Mouse (Mus musculus) adrenal gland, postnatal 36 days (tissue): Measurements from ENCODE around the gene N4bp2l1. TPM values are rescaled to one million over a fixed set of nuclear protein-coding genes. Genes with fewer than 3 reads are reported as not detected.

ENCODE experiments used
- DNase-seq, 2 experiments: peaks; one replicate each; pipeline ENCODE4 v3.0.0; 2021; ENCODE audit warnings: mixed read lengths in 1 of 2
- total RNA-seq, 2 experiments: library from RNA; stranded (reverse); gene quantifications; 2 replicates each; pipeline ENCODE4 v1.2.3; 2021

N4bp2l1 gene
- total RNA-seq, 2 experiments from 2014 or later = 33.2 to 37.1 TPM

DNA sequence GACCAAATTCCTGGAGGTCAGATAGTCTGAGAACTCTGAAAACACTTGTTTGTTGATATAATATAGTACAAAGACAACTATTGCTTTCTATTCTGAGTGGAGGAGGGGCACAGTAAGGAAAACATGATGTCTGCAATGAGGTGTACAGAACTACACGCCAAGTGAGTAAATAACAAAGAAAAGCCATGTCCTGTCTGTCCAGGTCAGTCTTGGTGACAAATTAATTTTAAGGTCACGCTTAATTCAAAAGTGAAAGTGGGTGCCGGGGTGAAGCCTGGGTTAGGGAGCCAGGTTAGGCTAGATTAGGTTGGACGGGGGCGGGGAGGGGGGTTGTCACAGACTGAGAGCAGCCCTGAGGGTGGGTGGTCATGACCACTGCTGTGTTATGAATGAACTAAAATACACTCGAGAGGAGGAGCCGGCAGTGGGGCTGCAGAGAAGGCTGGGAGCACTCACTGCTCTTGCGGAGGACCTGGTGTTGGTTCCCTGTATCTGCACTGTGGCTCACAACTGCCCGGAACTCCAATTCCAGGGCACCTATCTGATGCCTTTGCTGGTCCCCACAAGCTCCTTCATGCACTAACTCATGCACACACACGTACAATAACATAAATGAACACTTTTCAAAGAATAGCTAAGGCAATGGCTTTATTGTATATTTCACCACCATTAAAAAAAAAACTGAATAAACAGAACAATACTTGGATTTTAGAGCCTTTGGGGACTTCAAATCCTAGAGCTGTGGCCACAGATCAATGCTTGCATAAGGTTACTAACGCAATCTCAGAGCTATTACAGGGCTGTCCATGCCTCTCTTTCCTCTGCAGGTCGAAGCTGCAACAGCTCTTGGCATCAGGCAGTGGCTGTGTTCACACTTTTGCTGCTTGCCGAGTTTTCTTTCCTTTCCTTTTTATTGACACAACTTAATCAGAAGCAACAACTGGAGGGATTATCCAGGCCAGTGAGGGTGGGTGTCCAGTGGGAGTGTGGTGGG lies 2.6 kb upstream of the N4bp2l1 start:
- no peak for DNase-seq

- no peak for DNase-seq
Observed at GRCm38 (mm10) chr5:150598202-150599119, 1.5 kb upstream of the N4bp2l1 start.

- no peak for DNase-seq
Observed at GRCm38 (mm10) chr5:150595366-150596016, 1.5 kb downstream of the N4bp2l1 start.

DNA sequence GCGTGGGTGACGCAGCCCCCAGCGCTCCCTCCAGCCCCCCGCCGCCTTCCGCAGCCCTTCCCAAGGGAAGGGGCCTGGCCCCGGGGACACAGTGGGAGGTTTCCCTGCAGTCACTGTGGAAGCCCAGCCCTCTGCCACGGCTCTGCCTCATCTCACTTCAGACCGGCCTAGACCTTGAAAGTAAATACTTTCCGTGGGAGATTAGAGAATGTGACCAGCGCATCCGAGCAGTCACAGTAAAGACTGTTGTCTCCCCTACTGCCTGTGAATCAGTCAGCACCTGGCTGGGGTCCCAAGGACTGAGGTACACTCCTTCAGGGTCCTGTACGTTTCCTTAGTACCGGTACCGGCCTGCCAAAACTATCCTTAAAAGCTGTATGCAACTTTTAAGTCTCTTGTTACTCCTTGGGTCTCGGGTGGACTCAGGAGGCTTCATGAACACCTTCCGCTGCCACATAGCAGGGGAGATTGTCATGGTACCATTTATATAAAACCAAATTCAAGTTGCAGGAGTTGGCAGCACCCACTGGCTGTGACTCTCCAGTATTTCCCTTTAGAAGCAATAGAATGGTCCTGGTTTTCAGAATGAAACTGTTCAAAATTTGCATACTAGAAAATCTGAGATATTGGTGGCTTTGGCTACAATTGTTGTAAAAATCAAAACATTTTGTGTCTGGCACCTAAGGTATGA lies 2.2 kb downstream of the N4bp2l1 start:
- peak; percentile 60 to 61 for DNase-seq

DNA sequence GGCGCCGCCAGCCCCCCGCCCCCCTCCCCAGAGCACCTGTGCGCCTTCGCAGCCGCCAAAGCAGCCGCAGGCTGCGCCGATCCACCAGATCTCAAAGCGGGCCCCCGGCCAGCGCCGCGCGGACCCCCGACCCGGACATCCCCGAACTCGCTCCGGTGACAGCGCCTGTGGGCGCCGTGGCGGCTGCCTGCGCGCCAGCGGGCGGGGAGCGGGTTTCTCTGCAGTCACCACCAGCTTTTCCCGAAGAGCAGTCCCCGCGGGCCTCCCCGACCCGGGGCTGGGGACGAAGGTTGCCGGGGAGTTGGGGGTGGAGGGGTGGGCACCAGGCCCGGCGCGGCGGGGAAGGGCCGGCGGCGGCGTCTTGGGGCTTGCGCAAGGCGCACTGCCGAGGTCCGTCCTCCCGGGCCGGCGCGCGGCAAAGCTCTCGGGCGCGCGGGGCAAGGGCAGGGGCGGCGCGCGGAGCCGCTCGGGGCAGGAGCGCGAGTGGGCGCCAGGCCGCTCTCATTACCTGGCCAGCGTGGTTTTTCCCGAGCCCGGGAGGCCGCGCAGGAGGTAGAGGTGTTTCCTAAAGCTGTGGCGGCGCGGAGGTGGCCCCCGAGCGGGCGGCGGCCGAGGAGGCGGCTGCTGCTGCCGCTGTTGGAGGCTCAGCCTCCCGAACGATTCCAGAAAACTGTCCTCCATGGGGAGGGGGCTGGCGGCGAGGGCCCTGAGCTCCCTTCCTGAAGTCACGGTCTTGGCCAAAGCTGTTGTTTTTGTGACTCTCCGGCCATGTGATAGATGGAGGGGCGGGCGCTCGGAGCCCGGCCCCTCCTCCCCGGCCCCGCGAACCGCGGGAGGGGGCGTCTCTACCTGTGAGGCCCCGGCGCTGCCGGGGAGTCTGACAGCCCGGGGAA lies 3.0 kb downstream of the N4bp2l1 start:
- peak; percentile 69 to 84 for DNase-seq

DNA sequence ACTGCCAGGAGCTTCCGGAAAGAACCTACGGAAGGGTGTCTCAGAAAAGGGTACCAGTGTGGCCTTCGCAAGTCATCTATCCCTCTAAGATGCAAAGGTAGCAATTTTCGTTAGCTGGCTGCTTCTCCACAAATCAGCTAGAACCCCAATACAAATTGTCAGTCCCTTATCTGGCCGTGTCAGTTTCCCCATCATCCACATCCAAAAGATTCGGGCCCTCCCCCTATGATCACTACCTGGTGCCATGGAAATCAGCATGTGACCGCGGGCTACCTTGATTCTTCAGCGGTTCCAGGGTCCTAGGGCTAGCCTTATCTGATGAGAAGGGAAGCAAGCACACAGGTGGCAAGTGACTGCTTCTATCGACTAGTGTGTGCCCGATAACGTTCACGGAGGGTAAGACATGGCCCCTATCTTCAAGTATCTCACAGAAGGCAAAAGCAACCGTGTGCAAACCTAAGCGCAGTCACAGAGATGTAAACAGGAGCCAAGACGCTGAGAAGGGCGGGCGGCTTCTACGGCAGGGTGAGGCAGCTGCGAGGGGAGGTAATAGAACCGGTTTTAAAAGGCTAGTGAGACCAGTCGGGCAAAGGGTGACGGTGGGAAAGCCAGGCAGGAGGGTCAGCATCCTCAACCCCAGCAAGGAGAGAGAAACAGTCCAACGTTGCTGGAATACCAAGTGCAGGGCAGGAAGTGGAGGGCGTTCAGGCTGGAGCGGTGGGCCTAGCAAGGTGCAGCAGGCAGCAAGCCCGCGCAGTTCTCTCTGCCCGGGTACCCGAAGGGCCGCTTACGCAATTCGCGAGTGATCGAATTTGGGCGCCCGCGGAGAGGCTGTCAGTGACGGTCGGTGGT lies 3.9 kb downstream of the N4bp2l1 start:
- DNase-seq = peak; percentile 55 to 71

GRCm38 (mm10) chr5:150592186-150592903 lies 4.6 kb downstream of the N4bp2l1 start:
- DNase-seq = no peak

DNA sequence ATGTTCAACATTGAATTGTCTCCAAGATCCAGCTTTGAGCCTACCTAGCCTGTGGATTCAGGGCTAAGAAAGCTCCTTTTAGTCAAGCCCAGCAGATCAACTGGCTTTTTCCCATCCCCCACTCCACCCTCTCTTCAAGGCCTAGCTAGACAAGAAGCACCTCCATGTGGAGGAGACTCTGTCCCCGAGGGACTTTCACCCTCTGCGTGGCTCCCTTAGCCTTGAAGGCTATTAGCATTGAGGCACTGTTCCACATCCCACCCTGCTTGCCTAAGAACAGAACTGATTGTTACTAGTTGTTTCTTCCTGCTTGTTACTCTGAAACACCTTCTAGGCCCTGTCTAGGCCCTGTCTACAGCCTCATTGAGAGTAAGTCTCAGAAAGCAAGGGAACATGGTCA lies 7.0 kb downstream of the N4bp2l1 start:
- DNase-seq = no peak

DNA sequence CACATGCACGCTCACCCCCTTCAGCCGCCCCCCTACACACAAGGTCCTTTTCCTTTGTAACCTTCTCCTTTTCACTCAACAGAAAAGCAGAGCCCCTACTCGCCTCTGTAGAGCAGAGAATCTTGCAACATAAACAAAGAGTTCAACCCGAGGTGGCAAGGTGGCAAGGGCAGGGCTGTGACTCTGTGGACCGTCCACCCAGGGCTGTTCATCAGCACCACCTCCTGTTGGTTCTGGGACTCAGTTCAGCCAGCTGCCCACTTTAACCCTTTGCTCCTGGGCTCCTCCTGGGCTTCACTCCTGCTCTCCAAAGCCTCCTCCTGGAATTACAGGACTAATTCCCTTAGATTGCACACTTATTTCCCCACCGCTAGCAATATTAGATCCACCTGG lies 12.7 kb downstream of the N4bp2l1 start:
- no peak for DNase-seq

- peak; percentile 54 to 67 for DNase-seq
Observed at GRCm38 (mm10) chr5:150583622-150584336, 13.2 kb downstream of the N4bp2l1 start.

- DNase-seq = no peak
Observed at GRCm38 (mm10) chr5:150583181-150583580, 13.8 kb downstream of the N4bp2l1 start.

DNA sequence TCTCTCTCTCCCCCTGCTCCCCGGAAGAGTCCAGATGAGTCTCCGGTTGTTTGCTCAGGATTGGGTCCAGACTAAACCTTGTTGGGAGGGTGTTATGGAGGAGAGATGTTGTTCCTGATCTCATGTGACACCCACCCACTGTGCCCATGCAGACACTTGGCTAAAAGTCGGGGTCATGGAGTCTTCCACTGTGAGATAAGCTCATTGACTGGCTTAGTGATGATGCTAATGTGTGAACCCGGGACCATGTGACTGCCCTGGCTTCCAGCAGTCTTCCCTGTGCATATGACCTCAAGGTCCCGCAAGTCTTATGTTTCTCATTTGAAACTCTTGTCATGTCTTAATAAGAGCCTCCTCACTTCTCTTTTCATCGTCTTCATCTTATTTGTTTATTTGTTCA lies 15.8 kb downstream of the N4bp2l1 start:
- DNase-seq = no peak

- DNase-seq = no peak
Observed at GRCm38 (mm10) chr5:150578613-150579171, 18.3 kb downstream of the N4bp2l1 start.

GRCm38 (mm10) chr5:150576832-150577231 lies 20.2 kb downstream of the N4bp2l1 start:
- DNase-seq = peak in 1 of 2 experiments; percentile 54

GRCm38 (mm10) chr5:150574885-150575284 lies 22.1 kb downstream of the N4bp2l1 start:
- DNase-seq = no peak

DNA sequence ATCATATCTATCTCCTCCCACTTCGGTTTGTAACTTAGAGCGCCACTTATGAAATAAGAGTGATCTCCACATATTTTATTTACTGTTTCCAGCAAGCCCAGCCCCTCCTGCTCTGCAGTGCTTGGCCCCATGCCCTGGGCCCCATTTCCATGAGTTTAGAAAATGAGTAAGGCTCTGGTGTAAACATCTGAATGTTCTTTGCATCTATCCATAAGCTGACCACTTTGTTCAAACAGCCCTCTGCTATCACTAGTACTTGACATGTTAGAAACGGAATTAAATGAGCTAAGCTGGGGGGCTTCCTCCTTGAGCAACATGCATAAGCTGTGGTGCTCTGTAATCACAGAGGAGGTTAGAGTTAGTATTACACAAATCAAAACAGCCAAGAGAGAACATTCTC lies 22.6 kb downstream of the N4bp2l1 start:
- DNase-seq = no peak

DNA sequence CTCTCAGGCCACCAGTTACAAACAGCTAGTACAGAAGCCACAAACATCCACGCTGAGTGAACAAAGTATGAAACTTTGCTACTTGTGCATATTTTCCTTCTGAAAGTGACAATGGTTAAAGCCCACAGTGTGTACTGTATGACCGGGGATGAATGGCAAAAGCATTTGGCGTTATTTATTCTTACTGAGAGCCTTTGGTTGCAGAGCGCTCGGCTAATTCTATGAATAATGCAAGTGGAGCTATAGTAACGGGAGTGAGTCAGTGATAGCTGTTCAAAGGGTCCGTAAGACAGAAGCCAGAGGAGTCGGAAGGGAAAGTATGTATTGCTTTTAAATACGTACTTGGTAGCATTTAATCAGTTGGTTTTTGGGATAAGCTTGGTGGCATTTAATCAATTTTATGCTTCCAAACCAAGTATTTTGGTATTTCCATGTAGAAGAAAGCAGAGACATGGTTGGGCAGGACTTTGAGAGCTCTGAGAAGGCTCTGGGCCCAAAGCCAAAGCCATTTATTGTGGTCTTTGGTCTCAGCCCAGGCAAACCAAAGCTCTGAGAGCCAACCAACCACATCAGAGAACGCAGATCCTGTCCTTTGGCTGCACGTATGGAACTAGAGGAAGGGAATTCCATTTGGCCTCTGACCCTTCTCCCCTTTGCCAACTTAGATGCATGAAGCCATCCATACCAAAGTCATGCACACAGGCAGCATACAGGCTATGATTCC lies 26.3 kb downstream of the N4bp2l1 start:
- no peak for DNase-seq
